Mouse (Mus musculus) brain, embryonic 14.5 days (tissue): ENCODE results near the gene Itga6.

Source experiments
- CTCF ChIP-seq: fragments of 200-500 bp; IDR thresholded peaks from 2 replicates; pipeline ENCODE4 v1.5.1; 2012; ENCODE audit warnings: inconsistent platforms, mild to moderate bottlenecking, moderate library complexity, borderline replicate concordance; ENCODE audit not compliant: insufficient read depth, insufficient read length; ENCODE audit errors: extremely low read depth
- POLR2A ChIP-seq: fragments of 200-500 bp; IDR thresholded peaks from 2 replicates; pipeline ENCODE4 v1.6.1; 2012; ENCODE audit warnings: mild to moderate bottlenecking, inconsistent platforms, borderline replicate concordance; ENCODE audit not compliant: poor library complexity, insufficient read depth, insufficient read length, severe bottlenecking; ENCODE audit errors: extremely low read depth

- TF ChIP-seq CTCF (no peak), POLR2A (no peak)
Observed at GRCm38 (mm10) chr2:71813371-71813770, 68.0 kb downstream of the Itga6 start.
